Mouse (Mus musculus) liver, embryonic 14.5 days (tissue): ENCODE results near the gene Dynll2.

Experiments
- CTCF ChIP-seq: IDR thresholded peaks from 2 replicates; pipeline ENCODE4 v1.5.1; 2016; ENCODE audit warnings: antibody characterized with exemption, low read depth, control low read depth
- EP300 ChIP-seq: IDR thresholded peaks from 2 replicates; pipeline ENCODE4 v1.6.1; 2016; ENCODE audit warnings: antibody characterized with exemption, low read depth

- TF ChIP-seq CTCF (no peak), EP300 (no peak)
Measured at GRCm38 (mm10) chr11:88030836-88031235, 43.5 kb upstream of the Dynll2 start.
